Mouse (Mus musculus): ENCODE data around the gene Map4k2.

DNA sequence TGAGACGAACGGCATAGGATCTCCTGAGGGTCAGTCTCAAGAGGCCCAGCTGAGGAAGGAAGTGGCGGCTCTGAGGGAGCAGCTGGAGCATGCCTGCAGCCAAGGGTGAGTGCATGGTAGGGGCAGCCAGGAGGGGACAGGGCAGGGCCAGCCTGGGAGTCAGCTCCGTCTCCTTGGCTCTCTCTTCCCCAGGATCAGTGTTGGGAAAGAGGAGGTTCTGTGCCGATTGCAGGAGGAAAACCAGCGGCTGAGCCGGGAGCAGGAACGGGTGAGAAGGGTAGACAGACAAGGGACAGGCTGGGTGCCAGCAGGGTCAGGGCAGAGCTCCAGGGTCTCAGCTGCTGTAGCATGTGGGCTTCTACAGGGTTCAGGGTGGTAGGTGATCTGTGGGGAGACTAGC is 26.4 kb upstream of the Map4k2 start:
- TF ChIP-seq UBTF (IDR thresholded peaks at IDR 0.05; ENCODE audit: borderline replicate concordance, insufficient read depth, low read depth, low read length) (no peak), TAL1 (IDR thresholded peaks at IDR 0.05; ENCODE audit: low read length) (no peak), CTCF (IDR thresholded peaks at IDR 0.05 in 2 of 3, conservative IDR thresholded peaks at IDR 0.05 in 1 of 3; ENCODE audit: control insufficient read depth in 1 of 3, insufficient read depth in 1 of 3, low read depth in 2 of 3, low read length in 3 of 3, poor library complexity in 1 of 3, severe bottlenecking in 1 of 3) (no peak), USF1 (IDR thresholded peaks at IDR 0.05; ENCODE audit: low read depth, low read length) (no peak), EP300 (IDR thresholded peaks at IDR 0.05; ENCODE audit: low read depth in 1 of 2, low read length in 2 of 2) (no peak), ZNF384 (IDR thresholded peaks at IDR 0.05; ENCODE audit: low read depth, low read length) (no peak), USF2 (IDR thresholded peaks at IDR 0.05; ENCODE audit: borderline replicate concordance in 1 of 2, insufficient read depth in 1 of 2, low read depth in 1 of 2, low read length in 2 of 2) (no peak), TCF12 (IDR thresholded peaks at IDR 0.05; ENCODE audit: low read depth, low read length) (no peak), E2F4 (IDR thresholded peaks at IDR 0.05; ENCODE audit: borderline replicate concordance, low read depth, low read length) (no peak), POLR2A (IDR thresholded peaks at IDR 0.05; ENCODE audit: control insufficient read depth in 1 of 2, insufficient read depth in 1 of 2, low read depth in 1 of 2, low read length in 2 of 2, poor library complexity in 1 of 2) (no peak), HCFC1 (IDR thresholded peaks at IDR 0.05; ENCODE audit: low read depth, low read length) (no peak), ZC3H11A (IDR thresholded peaks at IDR 0.05; ENCODE audit: low read depth, low read length) (no peak), POLR2AphosphoS2 (IDR thresholded peaks at IDR 0.05; ENCODE audit: low read length) (no peak), MAZ (IDR thresholded peaks at IDR 0.05; ENCODE audit: low read depth, low read length) (no peak)
